Mouse (Mus musculus): ENCODE measurements at regions not wholly inside any gene's neighbourhood (a gene's known extent, or its start where the extent isn't known, plus 50 kb on each side); places are given as distances from the start of the nearest gene placed in this dataset.

DNA sequence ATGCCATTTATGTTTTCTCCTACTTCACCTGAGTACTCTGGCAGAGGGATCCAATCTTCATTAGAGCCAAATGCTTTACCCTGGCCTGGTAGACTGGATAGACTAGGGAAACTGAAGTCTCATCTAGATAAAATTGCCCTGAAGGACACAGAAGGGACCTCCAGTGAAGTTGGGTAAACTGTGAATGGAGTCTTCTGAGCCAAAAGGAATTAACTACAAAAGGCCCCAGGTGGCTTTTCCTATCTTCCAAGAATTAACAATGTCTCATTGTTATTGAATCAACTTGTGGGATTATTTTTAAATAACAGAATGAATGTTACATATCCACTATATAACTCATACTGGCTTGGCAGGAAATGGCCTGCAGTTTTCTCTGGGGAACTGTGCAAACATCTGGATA is 390.0 kb upstream of the Nr3c2 start:
- ATAC-seq (no peak), DNase-seq (ENCODE audit: low spot score) (no peak)
- Histone ChIP-seq H3K27me3 (replicated peaks; ENCODE audit: insufficient read depth, low read length) (no peaks in the 10 kb centered on the region), H3K9me3 (ENCODE audit: low read length) (no peaks in the 10 kb centered on the region), H3K4me2 (replicated peaks; ENCODE audit: low read depth, low read length) (no peak overlapping the region), H3K9ac (replicated peaks; ENCODE audit: low read depth) (no peak overlapping the region), H3K27ac (ENCODE audit: low read length) (no peak overlapping the region), H3K36me3 (ENCODE audit: insufficient read depth, low read length) (no peaks in the 10 kb centered on the region), H3K4me1 (ENCODE audit: insufficient read depth, low read depth, low read length) (no peaks in the 10 kb centered on the region), H3K4me3 (ENCODE audit: low read depth, low read length) (no peak overlapping the region)
- TF ChIP-seq CTCF (IDR thresholded peaks at IDR 0.05) (no peak), EP300 (IDR thresholded peaks at IDR 0.05) (no peak)

DNA sequence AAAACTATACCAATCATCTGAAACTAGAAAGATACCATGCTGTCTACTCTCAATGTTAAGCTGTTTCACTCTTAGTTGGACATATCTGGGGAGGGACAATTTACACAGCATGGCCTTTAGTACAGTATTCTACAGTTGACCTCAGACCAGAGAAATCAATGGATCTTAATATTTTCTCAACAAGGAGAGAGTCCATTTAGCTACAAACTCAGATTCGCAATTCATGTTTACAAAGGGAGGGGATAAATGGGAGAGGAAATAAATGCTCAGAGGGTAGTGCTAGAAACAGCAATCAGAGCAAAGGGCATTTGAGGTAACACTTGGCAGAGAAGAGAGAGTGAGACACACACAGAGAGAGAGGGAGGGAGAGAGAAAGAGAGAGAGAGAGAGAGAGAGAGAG is 385.1 kb upstream of the Nr3c2 start:
- 53% methylated on average over 1 of the region's 1 CpGs for WGBS
- Histone ChIP-seq H3K27ac (ENCODE audit: low read length) (no peak overlapping the region), H3K4me1 (ENCODE audit: insufficient read depth, low read depth, low read length) (no peaks in the 10 kb centered on the region), H3K27me3 (replicated peaks; ENCODE audit: insufficient read depth, low read length) (no peaks in the 10 kb centered on the region), H3K36me3 (ENCODE audit: insufficient read depth, low read length) (no peaks in the 10 kb centered on the region), H3K9ac (replicated peaks; ENCODE audit: low read depth) (no peak overlapping the region), H3K9me3 (ENCODE audit: low read length) (no peaks in the 10 kb centered on the region), H3K4me2 (replicated peaks; ENCODE audit: low read depth, low read length) (no peak overlapping the region), H3K4me3 (ENCODE audit: low read depth, low read length) (no peak overlapping the region)
- DNase-seq (ENCODE audit: low spot score) (no peak), ATAC-seq (no peak)
- TF ChIP-seq EP300 (IDR thresholded peaks at IDR 0.05) (no peak), CTCF (IDR thresholded peaks at IDR 0.05) (no peak)

DNA sequence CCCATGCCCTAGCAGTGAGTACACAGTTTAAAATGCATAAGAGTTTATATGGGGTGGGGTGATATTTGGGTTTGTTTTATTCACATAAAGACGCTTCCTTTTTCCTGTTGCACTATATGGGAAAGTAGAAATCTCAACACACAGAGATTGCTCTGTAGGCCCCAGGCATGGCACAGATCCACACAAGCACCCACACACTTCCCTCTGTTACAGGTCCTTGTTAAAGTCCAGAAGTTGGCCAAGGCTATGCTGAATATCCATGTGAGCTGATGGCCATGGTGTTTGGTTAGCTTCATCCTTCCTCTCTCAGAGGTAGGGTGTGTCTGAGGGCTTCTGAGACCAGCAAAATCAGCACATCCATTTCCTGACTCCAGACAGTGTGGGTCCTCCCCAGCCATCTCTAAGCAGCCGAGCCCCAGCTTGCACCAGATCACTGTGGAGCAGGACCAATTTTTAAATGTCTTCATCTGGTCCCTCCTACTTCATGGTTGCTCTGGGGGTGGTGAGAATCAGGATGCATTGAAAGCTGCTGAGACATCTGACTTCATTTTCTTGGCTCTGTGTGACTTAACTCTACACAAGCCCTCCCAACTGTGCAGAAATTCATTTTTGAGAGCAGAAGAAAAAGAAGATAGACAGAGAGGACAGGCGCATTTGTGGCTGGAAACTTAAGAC is 360.3 kb upstream of the Nr3c2 start:
- TF ChIP-seq CTCF (IDR thresholded peaks at IDR 0.05) (no peak), EP300 (IDR thresholded peaks at IDR 0.05) (no peak)
- no peak for DNase-seq (ENCODE audit: low spot score)
- Histone ChIP-seq H3K27ac (ENCODE audit: low read length) (no peak overlapping the region), H3K9me3 (ENCODE audit: low read length) (no peaks in the 10 kb centered on the region), H3K4me1 (ENCODE audit: insufficient read depth, low read depth, low read length) (no peaks in the 10 kb centered on the region), H3K27me3 (replicated peaks; ENCODE audit: insufficient read depth, low read length) (no peaks in the 10 kb centered on the region), H3K4me2 (replicated peaks; ENCODE audit: low read depth, low read length) (no peak overlapping the region), H3K9ac (replicated peaks; ENCODE audit: low read depth) (no peak overlapping the region), H3K4me3 (ENCODE audit: low read depth, low read length) (no peak overlapping the region), H3K36me3 (ENCODE audit: insufficient read depth, low read length) (no peaks in the 10 kb centered on the region)
- ATAC-seq = no peak
- 71% methylated on average over 3 of the region's 3 CpGs for WGBS

DNA sequence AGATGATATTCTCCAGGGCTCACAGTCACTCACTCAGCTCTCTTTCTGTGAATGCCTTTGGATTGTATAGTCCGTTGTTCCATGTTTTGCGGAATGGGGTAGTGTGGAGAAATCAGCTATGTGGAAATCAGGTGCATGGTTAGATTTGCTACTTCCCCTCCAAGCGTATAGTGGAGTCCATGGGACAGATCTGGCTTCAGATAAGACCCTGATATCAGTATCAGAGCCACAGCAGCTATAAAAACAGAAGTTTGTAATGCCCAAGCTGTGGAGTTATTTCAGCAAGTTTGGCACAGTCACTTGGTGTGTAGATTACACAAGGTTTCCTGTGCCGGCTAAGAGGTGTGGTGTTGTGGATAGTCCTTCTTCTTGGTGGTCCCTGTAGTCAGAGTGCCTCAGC is 359.6 kb upstream of the Nr3c2 start:
- Histone ChIP-seq H3K4me3 (ENCODE audit: low read depth, low read length) (no peak overlapping the region), H3K4me2 (replicated peaks; ENCODE audit: low read depth, low read length) (no peak overlapping the region), H3K4me1 (ENCODE audit: insufficient read depth, low read depth, low read length) (no peaks in the 10 kb centered on the region), H3K27ac (ENCODE audit: low read length) (no peak overlapping the region), H3K9ac (replicated peaks; ENCODE audit: low read depth) (no peak overlapping the region), H3K9me3 (ENCODE audit: low read length) (no peaks in the 10 kb centered on the region), H3K36me3 (ENCODE audit: insufficient read depth, low read length) (no peaks in the 10 kb centered on the region), H3K27me3 (replicated peaks; ENCODE audit: insufficient read depth, low read length) (no peaks in the 10 kb centered on the region)
- no peak for DNase-seq (ENCODE audit: low spot score)
- WGBS = 71% methylated on average over 4 of the region's 4 CpGs
- no peak for ATAC-seq
- TF ChIP-seq CTCF (IDR thresholded peaks at IDR 0.05) = no peak
- no peak for TF ChIP-seq EP300 (IDR thresholded peaks at IDR 0.05)

DNA sequence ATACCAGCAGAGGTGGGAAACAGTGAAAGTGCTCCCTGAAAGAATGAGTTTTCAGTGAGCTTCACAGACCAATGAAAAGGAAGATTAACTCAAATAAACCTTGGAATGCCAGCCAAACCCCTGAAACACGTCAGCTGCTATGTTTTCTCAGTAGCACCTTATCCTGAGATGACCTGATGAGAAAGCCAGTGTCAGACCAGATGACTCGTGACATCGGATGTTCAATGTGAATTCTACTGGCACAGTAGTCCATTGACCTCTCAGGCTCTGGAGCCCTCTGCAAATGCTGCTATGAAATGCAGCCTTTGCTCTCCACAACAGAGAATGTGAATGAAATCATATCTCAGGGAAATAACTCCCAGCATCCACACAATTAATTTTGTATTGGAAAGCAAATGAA is 358.6 kb upstream of the Nr3c2 start:
- H3K4me2 ChIP-seq (replicated peaks; ENCODE audit: low read depth, low read length) = no peak overlapping the region
- WGBS = 53% methylated on average over 3 of the region's 3 CpGs
- ATAC-seq (no peak), DNase-seq (ENCODE audit: low spot score) (no peak)
- no peaks in the 10 kb centered on the region for H3K9me3 ChIP-seq (ENCODE audit: low read length)
- no peaks in the 10 kb centered on the region for H3K4me1 ChIP-seq (ENCODE audit: insufficient read depth, low read depth, low read length)
- H3K27ac ChIP-seq (ENCODE audit: low read length) = no peak overlapping the region
- no peak overlapping the region for H3K4me3 ChIP-seq (ENCODE audit: low read depth, low read length)
- no peak overlapping the region for H3K9ac ChIP-seq (replicated peaks; ENCODE audit: low read depth)
- H3K36me3 ChIP-seq (ENCODE audit: insufficient read depth, low read length) = no peaks in the 10 kb centered on the region
- no peaks in the 10 kb centered on the region for H3K27me3 ChIP-seq (replicated peaks; ENCODE audit: insufficient read depth, low read length)
- TF ChIP-seq EP300 (IDR thresholded peaks at IDR 0.05) = no peak
- no peak for TF ChIP-seq CTCF (IDR thresholded peaks at IDR 0.05)

DNA sequence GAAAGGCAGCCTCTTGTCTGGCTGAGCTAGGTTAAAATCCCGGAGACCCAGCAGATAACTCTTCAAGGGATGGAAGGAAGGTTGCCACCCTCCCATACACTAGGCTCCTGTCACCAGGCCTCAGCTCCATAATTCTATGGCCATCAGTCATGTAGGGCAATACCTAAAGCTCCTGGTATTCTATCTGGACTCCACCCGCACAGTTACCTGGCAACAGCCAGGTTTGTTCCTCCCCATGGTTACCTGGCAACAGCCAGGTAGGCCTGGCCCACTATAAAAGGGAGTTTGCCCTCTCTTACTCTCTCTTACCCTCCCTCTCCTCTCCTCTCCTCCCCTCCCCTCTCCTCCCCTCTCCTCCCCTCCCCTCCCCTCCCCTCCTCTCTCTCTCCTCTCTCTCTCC is 347.6 kb upstream of the Nr3c2 start:
- no peaks in the 10 kb centered on the region for H3K36me3 ChIP-seq (ENCODE audit: insufficient read depth, low read length)
- H3K9me3 ChIP-seq (ENCODE audit: low read length) = no peaks in the 10 kb centered on the region
- no peaks in the 10 kb centered on the region for H3K27me3 ChIP-seq (replicated peaks; ENCODE audit: insufficient read depth, low read length)
- H3K27ac ChIP-seq (ENCODE audit: low read length) = no peak overlapping the region
- 77% methylated on average over 2 of the region's 2 CpGs for WGBS
- H3K4me1 ChIP-seq (ENCODE audit: insufficient read depth, low read depth, low read length) = no peaks in the 10 kb centered on the region
- DNase-seq (ENCODE audit: low spot score) = no peak
- no peak for TF ChIP-seq CTCF (IDR thresholded peaks at IDR 0.05)
- no peak for TF ChIP-seq EP300 (IDR thresholded peaks at IDR 0.05)
- H3K9ac ChIP-seq (replicated peaks; ENCODE audit: low read depth) = no peak overlapping the region
- no peak for ATAC-seq
- no peak overlapping the region for H3K4me2 ChIP-seq (replicated peaks; ENCODE audit: low read depth, low read length)
- no peak overlapping the region for H3K4me3 ChIP-seq (ENCODE audit: low read depth, low read length)

DNA sequence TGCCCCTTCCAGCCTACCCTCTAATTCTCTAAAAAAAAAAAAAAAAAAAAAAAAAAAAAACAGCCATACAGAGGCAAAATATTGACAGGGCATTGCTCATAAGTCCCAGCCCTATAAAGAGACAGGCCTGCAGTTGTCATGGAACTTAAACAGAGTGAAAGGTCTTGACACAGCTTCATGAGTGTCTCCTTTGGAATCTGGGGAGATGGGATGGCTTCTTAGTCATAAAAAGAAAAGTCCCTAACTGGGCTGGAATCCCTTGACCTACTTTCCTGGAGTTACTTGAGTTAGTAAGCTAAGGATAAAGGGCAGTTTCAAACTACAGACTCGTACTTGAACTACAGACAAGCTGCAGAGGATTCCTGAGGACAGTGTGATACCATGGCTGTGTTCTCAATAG is 297.7 kb upstream of the Nr3c2 start:
- 42% methylated on average over 1 of the region's 1 CpGs for WGBS
- TF ChIP-seq CTCF (IDR thresholded peaks at IDR 0.05) (no peak), EP300 (IDR thresholded peaks at IDR 0.05) (no peak)
- DNase-seq (ENCODE audit: low spot score) = no peak
- Histone ChIP-seq H3K4me3 (ENCODE audit: low read depth, low read length) (no peak overlapping the region), H3K9ac (replicated peaks; ENCODE audit: low read depth) (no peak overlapping the region), H3K36me3 (ENCODE audit: insufficient read depth, low read length) (no peaks in the 10 kb centered on the region), H3K4me1 (ENCODE audit: insufficient read depth, low read depth, low read length) (no peaks in the 10 kb centered on the region), H3K4me2 (replicated peaks; ENCODE audit: low read depth, low read length) (no peak overlapping the region), H3K9me3 (ENCODE audit: low read length) (no peaks in the 10 kb centered on the region), H3K27ac (ENCODE audit: low read length) (no peak overlapping the region), H3K27me3 (replicated peaks; ENCODE audit: insufficient read depth, low read length) (no peaks in the 10 kb centered on the region)
- ATAC-seq = no peak
